Comparison of ENCODE assay signal across 8 mouse cellular contexts in the genomic region with DNA sequence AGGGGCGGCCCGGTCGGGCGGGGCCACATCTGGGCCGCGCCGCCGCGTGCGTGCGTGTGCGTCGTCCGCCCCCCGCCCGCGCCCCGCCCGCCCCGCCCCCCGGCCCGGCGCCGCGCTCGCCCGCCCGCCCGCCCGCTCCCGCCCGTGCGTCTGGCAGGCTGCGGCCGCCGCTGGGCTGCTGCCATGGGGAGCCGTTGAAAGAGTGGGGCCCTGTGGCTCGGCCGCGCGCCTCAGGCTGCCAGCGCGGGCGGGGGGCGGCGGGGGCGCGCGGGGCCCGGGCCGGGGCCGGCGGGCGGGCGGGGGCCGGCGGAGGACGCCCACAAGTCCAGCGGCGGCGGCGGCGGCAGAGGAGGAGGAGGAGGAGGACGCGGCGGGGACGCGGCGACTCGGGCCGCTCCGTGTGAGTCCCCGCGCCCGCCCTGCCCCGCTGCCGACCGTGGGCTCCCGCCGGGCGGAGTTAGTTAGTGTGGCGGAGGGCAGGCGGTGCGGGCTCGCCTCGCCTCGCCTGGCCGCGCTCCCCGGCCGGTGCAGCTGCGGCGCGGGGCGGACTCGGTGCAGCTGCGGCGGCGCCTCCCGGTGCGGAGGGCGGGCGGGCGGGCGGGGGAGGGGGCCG. TPM values are rescaled to one million over a fixed set of nuclear protein-coding genes. Genes with fewer than 3 reads are reported as not detected.
DNase-seq lines count a peak whose midpoint lies in the region; ATAC-seq and TF ChIP-seq lines count a peak whose summit lies in the region.

A gene (plus strand): TSS at position 156 of the 613 bp plus-strand sequence.

- H3K27ac ChIP-seq in limb, embryonic 13.5 days: peak within 1 kb of the TSS; percentile 91
- peak within 1 kb of the TSS; percentile 92 for H3K27ac ChIP-seq in neural tube, embryonic 15.5 days (replicated peaks)

- H3K36me3 ChIP-seq in G1E (replicated peaks): peaks cover 9% of the 10 kb centered on the region
- H3K36me3 ChIP-seq in limb, embryonic 13.5 days: peaks cover 3% of the 10 kb centered on the region; the same call in 1 of the 2 replicates
- no peaks in the 10 kb centered on the region for H3K36me3 ChIP-seq in neural tube, embryonic 15.5 days

- peak; percentile 47 for DNase-seq in kidney, adult 18-20 months
- no peak for DNase-seq in kidney, adult 9 months
- DNase-seq in G1E (ENCODE audit: low spot score): no peak
- no peak for DNase-seq in heart, postnatal 25 days (ENCODE audit: low spot score)
- DNase-seq in retina, postnatal 1 day: no peak

- peaks cover 28% of the 10 kb centered on the region for H3K4me1 ChIP-seq in G1E (ENCODE audit: insufficient read depth, low read depth, low read length)
- peaks cover 39% of the 10 kb centered on the region for H3K4me1 ChIP-seq in limb, embryonic 13.5 days
- H3K4me1 ChIP-seq in neural tube, embryonic 15.5 days: peaks cover 41% of the 10 kb centered on the region

- ATAC-seq in G1E (ENCODE audit: extremely low read depth, insufficient number of reproducible peaks, low FRiP score, poor library complexity, severe bottlenecking): no peak
- no peak; the same call in 1 of the 2 replicates for ATAC-seq in erythroblast, adult 5-6 weeks (replicated peaks; ENCODE audit: low FRiP score, poor library complexity, severe bottlenecking)
- ATAC-seq in limb, embryonic 13.5 days (ENCODE audit: low FRiP score, low read depth): no peak; the same call in 1 of the 2 replicates
- peak; percentile 6 for ATAC-seq in neural tube, embryonic 15.5 days (ENCODE audit: low FRiP score)

- H3K9me3 ChIP-seq in G1E (replicated peaks): no peaks in the 10 kb centered on the region
- no peaks in the 10 kb centered on the region for H3K9me3 ChIP-seq in limb, embryonic 13.5 days
- H3K9me3 ChIP-seq in neural tube, embryonic 15.5 days (replicated peaks): no peaks in the 10 kb centered on the region

- H3K9ac ChIP-seq in limb, embryonic 13.5 days: peak within 1 kb of the TSS; percentile 89
- H3K9ac ChIP-seq in neural tube, embryonic 15.5 days (replicated peaks): peak within 1 kb of the TSS; percentile 69

- H3K27me3 ChIP-seq in G1E (ENCODE audit: insufficient read depth, low read length): no peaks in the 10 kb centered on the region; the same call in 1 of the 2 replicates
- no peaks in the 10 kb centered on the region for H3K27me3 ChIP-seq in limb, embryonic 13.5 days
- no peaks in the 10 kb centered on the region for H3K27me3 ChIP-seq in neural tube, embryonic 15.5 days (replicated peaks)

- intact Hi-C loops in heart, postnatal 25 days (cut with DNase I): loop anchor here (5.0 kb wide), 3 partner anchors 105 to 355 kb away; a partner anchor contains a TSS

- peak within 1 kb of the TSS; percentile 86 for H3K4me3 ChIP-seq in G1E (ENCODE audit: low read depth, low read length)
- peak within 1 kb of the TSS; percentile 83 for H3K4me3 ChIP-seq in limb, embryonic 13.5 days
- H3K4me3 ChIP-seq in neural tube, embryonic 15.5 days (replicated peaks): peak within 1 kb of the TSS; percentile 83

- 2% methylated on average over 26 of the region's 106 CpGs for WGBS in limb, embryonic 13.5 days
- 0% methylated on average over 36 of the region's 106 CpGs for WGBS in neural tube, embryonic 15.5 days

- TF ChIP-seq CTCF in G1E (IDR thresholded peaks at IDR 0.05; ENCODE audit: low read depth, low read length): no peak

- peak within 1 kb of the TSS; percentile 90 for H3K4me2 ChIP-seq in limb, embryonic 13.5 days (replicated peaks)
- H3K4me2 ChIP-seq in neural tube, embryonic 15.5 days: peak within 1 kb of the TSS; percentile 91

RNA-seq across cellular contexts. Expression of the gene that starts here (rescaled TPM):
- total RNA-seq in G1E (2014; fragmentation: Nextera tagmentation) (40.3 and 42.7 TPM in 2 replicates), G1E (2017) (12.8 and 16.1 TPM in 2 replicates)
- 6.6 and 13.0 TPM in 2 replicates for polyA plus RNA-seq in G1E (2012)
- total RNA-seq in erythroblast, adult 5-6 weeks (2015; ENCODE audit: low replicate concordance): 10.7 and 13.8 TPM in 2 replicates
- total RNA-seq in erythroblast, adult 5-6 weeks (2017; ENCODE audit: low replicate concordance): 10.5 and 16.0 TPM in 2 replicates
- 10 to 100 TPM; 38.5 to 40.3 TPM for total RNA-seq in heart, postnatal 25 days (2021)
- polyA plus RNA-seq in limb, embryonic 13.5 days (2015; fragmentation: Nextera tagmentation; extraction: Ambion mirVana): 2.2 and 3.8 TPM in 2 replicates
- polyA plus RNA-seq in neural tube, embryonic 15.5 days (2015; fragmentation: Nextera tagmentation; extraction: Ambion mirVana): 3.8 and 4.3 TPM in 2 replicates
